Mouse (Mus musculus) erythroblast, embryonic 14.5 days (primary cell): Measurements from ENCODE around the gene Hivep3.

Experiments used
- GATA1 ChIP-seq: IDR thresholded peaks from 2 replicates; pipeline ENCODE4 v1.6.1; 2012; ENCODE audit warnings: low read length, inconsistent platforms, mixed read lengths
- TAL1 ChIP-seq: IDR thresholded peaks from 3 replicates; pipeline ENCODE4 v1.6.1; 2012; ENCODE audit warnings: low read length, inconsistent platforms, mixed read lengths

DNA sequence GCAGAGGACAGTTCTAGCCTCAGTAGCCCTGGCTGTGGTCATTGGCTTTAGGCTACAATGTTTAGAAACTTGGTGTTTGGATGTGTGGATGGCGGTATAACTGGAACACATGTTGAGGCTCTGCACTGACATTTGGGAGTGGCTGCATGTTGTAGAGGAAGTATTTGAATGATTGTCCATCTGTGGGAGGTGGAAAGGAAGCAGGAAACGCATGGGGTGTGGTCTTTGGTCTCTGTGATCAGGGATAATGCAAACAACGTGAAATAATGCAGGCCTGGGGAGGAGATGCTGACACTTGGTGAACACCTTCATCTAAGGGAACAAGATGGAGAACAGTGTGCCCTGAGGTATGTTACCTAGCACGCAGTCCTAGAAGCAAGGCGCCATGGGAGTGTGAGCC lies 100.3 kb downstream of the Hivep3 start:
- TF ChIP-seq GATA1: no peak
- TF ChIP-seq TAL1: no peak
